Mouse (Mus musculus) ZHBTc4 (cell line): ENCODE measurements around the gene Plekhg2.

Source experiments
- DNase-seq: peaks from one replicate; pipeline ENCODE4 v3.0.0-alpha.2; 2011; ENCODE audit warnings: low read depth, low spot score

The Plekhg2 gene

DNA sequence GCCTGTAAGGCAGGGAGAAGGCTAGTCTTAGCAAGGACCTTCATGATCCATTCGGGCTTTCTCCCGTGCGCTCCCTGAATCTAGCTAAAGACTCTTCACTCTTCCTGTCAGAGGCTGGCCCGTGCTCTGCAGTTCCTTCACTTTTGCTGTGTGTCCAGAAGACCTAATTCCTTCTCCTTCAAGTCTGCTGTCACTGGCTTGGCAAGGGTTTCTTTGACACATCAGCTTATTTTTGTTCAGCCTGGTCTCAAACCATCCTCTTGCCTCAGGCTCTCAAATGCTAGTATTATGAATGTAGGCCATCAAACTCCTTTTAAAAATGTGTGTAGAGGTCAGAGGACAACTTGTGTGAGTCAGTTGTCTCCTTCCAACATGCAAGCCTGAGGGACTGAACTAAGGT is 11.2 kb upstream of the Plekhg2 start:
- no peak for DNase-seq

DNA sequence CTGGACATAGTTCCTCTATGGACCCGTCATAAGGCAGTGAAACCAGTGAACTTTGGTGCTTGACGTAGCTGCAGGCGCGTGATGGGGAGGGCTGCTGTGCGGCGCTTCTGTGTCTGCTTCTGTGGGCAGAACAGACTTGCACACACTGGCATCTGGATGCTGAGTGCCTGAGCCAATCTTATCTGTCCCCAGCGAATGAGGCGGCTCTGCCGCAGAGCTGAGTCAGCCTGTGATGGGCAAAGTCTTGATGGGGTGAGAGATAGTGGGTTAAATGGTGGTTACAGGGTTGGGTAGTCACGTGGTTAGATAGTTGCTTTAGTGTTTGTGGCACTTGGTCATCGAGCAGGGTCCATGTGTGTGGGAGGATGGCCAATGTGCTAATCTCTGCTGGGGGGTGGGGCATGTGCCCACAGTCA is 10.6 kb upstream of the Plekhg2 start:
- no peak for DNase-seq

DNA sequence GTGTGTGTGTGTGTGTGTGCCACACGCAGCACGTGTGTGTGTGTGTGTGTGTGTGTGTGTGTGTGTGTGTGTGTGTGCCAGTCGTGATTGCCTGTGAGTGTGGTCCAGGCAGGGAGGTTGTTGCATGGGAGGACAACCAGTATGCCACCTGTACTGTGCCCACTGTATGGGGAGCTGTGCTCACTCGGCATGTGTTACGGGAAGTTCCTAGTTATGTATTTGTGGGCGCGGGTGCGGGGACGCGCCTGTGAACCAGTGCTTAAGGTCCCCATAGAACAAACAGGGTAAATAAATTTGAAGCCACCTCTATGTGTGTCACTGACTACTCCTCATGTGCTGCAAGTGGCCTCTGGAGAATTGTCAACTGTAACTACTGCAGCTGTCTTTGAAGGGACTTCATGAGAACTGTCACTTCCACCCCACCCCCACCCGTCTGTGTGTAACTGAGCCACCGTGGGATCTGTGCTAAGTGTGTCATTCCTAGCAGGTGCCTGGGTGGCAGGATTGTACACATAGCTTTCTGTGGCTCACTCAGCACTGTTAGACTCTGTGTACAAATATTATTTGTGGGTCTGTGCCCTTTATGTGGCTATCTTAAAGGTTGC is 10.1 kb upstream of the Plekhg2 start:
- DNase-seq, result no peak

DNA sequence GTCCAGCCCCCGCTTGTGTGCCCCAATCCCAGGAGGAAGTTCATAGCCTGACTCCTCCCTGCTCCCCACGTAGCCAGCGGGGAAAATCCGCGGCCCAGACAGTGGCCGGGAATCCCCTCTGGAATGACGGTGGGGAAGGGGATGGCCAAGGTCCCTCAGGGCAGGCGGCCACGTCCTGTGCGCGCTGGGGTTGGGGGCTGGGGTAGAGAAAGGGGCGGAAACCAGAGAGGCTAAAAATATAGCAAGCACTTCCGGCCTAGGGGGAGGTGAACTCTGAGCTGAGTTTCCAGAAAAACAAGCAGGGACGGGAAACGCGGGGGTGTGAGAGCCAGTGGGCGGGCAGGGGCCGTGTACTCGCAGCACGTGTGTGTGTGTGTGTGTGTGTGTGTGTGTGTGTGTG is 9.5 kb upstream of the Plekhg2 start:
- DNase-seq, result peak; percentile 69

DNA sequence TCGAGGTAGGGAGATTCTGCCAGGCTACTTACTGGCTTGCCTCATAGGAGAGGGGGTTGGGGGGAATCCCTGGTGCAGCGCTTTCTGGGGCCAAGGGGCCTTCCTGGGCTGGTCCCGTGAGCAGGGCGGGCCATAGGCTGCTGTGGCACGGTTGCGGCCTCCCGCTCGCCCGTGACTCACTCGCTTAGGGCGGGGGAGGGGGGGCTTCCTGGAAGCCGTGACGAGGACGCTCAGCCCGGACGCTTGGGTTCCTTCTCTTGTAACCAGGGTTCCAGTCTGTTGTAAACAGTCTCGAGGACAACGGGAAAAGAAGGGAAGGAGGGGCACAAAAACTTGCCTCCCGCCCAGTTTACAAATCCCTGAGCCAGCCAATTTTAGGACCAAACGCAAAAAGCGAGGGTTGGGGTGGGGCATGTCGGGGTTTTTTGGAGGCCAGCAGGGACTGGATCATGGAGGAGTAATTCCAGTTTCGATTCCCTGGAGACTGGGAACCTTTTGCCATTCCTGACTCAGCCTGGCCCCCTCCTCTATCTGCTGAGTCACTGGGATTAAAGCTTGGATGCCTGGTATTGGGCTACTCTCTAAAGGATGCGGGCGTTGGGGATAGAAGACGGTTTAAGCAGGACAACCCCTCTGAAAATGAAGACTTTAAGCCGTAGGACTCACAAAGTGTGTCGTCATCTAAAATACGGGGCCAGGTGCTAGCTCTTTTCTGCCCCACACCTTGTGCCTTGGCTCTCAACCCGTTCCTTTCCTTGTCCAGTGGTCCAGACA is 8.8 kb upstream of the Plekhg2 start:
- DNase-seq, result peak; percentile 85

DNA sequence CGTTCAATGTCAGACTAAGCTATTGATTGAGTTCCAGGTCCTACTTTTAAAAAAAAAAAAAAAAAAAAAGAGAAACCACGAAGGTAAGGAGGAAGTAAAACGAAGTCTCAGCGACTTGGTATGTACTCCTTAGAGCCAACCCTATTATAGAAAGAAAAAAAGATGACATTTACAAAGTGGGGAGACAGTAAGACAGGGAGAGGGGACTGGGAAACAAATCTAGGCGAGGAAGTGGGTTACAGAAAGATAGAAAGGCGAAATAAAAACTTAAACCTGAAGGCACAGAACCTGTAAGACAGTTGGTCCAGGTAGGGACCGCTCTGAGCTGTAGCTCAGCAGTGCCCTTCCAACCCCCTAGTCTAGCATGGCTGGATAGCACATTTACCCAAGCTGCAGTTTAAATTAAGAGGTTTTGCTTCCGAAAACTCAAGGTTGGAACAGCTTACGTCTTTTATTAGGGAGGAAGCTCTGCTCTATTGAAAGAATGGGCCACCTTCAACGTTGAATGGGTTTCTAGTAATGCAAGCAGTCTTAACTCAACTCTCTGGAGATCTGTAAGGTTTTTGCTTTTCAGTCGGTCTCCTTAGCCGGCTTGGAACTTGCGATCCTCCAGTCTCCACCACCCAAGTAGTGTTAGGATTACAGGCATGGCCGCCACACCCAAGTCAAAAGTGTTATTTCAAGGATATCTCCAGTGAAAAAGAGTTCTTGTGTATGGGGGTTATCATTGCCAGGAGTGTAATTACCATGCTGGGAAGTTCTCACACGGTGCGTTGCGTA is 8.0 kb upstream of the Plekhg2 start, which contains the start of gene Zfp36:
Gene Zfp36, minus strand, starts transcription at position 17 of the 780 bp plus-strand sequence.
- DNase-seq, result no peak

DNA sequence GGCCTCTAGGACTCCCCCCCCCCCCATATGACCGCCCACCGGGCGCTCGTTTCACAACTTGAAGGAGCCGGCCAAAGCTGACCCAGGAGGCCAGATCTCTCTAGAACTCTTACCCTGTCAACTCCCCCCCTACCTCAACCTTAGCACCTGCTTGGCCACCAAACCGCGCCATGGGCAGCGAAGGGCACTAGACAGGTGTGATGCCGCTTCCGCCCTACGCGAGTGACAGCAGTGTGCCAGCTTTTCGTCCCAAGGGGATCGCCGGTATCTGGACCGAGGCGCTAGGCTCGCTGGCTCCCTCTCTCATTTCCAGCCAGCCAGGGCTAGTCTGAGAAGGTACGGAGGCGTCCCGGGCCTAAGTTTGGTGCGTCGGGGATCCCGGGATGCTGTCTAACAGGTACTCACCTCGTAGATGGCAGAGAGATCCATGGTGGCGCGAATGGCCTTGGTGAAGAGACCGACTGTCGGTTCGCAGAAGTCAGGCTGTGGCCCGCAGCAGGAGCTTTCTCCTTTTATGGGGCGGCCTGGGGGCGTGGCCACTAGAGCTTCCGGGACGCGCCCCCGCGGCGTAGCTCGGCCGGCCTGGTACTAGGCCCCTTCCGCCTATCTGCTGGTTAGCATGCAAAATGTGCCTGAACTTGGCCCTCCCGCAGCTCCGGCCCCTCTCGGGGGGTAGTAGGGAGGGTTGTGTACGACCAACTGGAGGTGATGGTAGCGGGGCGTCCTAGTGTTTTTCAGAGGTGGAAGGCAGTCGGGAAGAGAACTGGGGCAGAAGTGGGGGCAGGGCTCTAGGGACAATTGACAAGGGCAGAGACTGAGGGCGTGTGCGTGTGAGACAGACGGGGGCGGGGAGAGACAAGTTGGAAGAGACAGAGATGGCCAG is 6.6 kb upstream of the Plekhg2 start:
- DNase-seq, result peak; percentile 97

DNA sequence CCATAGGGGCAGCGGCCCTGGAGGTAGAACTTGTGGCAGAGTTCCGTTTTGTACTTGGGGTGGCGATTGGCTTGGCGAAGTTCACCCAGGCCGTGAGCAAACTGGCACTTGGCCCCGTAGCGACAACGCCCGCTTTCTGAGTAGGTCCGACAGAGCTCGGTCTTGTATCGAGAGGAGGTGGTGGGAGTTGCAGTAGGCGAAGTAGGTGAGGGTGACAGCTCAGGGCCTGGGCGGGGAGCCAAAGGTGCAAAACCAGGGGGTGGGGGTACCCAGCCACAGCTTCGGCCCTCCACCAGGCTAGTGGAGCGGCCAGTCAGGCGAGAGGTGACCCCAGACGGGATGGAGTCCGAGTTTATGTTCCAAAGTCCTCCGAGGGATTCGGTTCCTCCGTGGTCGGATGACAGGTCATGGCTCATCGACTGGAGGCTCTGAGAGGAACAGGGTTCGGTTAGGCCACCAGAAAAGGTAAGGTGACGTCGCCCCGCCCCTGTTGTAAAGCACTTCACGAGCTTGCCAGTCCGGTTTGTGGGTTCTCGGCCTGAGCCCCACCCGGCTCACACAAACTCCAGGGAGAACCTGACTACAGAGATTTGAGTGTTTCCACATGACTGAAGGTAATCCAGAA is 5.8 kb upstream of the Plekhg2 start:
- DNase-seq, result no peak

DNA sequence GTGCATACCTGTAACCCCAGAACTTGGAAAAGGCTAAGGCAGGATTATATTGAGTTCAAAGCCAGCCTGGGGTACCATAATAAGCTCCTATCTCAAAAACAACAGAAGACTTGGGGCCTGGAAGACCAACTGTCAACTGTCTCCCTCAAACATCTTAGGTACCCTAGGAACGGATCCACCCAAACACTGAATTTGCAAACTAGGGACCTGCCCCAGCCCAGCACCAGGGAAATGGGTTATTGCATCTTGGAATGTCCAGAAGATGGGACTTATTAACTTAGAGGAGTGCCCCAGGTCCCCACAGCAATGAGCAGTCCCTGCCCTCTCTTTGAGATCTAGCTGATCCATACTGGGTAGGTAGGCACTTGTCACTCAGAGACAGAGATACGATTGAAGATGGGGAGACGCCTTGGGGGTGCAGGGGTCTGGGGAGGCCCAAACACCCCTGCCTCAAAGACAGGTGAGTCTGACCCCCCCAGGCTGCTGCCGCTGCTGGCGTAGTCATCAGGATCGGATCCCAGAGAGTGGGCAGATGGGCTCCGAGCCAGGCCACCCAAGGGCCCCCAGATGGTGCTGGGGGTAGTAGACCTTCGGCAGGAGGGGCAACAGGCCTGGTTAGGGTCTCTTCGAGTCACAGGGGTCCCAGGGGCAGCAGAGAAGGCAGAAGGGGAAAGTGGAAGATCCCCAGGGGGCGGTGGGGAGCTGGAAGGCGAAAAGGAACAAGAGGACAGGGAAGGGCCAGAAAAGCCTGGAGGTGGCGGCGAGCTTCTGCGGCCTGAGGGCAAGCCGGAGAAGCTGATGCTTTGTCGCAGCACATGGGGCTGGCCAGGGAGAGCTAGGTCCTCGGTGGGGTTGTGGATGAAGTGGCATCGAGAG is 5.0 kb upstream of the Plekhg2 start:
- no peak for DNase-seq

DNA sequence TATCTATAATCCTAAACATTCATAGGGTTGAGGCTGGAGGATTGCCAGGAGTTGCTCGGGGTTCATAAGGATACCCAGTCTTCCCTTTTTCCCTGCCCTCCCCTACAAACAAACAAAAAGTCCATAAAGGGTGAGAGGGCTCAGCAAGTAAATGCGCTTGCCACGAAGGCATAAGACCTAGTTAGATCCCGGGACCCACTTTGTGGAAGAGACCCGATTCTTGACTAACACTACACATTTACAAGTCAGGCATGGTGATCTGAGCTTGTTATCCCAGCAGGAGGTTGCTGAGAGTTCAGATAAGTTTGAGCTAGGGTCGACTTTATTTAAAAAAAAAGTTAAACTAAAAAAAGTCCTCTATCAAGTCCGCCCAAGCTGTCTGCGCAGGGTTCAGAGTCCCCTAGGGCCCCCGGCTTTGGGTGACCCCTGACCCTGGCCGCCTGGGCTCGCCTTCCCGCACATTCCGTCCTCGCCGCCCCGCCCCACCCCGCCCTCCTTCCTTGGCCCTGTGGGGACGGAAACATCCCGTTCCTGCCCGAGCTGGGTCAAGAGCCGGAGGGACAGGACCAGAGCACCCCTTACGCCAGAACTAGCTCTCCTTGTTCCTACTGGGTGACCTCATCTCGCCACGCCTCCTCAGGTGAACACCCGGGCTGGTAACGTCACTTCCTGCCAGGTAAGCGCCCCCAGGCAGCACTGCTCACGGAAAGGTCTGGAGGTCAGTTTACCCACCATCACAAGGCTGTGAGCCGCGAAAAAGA is 3.8 kb upstream of the Plekhg2 start:
- peak; percentile 56 for DNase-seq

DNA sequence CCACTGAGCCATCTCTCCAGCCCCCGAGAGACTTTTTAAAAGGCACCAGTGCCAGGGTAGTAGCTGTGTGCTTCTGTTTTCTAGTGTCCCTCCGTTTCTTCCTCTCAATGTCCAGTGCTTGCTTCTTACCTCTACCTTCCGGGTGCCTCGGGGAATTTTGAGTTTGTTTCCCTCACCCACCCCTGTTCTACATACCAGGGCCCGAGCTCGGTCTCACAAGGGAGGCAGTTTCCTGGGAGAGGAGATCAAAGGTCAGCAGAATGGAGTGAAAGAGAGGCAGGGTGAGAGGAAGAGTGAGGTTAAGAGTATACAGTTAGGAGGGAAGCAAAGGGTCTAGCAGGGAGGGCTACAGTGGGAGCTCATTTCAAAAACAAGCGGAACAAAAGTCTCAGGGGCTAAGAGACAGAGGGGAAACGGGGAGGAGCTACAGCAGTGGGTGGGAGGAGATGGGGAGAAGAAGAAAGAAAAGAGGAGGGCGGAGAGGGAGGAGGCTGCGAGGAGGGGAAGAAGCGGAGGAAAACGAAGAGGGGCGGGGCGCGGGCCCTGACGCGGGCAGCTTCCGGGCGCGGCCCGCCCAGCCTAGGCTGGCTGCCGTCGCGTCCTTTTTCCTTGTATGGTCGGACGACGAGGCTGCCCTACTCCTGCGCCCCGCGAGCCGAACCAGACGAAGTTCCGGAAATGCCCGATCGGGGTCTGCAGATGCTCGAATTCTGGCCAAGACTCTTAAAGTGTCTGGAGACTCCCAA is 3.0 kb upstream of the Plekhg2 start:
- peak; percentile 93 for DNase-seq

DNA sequence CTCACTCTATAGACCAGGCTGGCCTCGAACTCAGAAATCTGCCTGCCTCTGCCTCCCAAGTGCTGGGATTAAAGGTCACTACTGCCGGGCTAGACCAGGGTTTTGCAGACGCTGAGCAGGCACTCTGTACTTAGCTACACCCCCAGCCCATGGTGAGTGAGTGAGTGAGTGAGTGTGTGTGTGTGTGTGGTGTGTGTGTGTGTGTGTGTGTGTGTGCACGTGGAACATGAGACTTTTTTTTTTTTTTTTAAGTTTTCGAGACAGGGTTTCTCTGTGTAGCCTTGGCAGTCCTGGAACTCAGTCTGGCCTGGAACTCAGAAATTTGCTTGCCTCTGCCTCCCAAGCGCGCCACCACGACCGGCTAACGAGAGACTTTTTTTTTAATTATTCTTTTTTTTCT is 2.2 kb upstream of the Plekhg2 start:
- no peak for DNase-seq

DNA sequence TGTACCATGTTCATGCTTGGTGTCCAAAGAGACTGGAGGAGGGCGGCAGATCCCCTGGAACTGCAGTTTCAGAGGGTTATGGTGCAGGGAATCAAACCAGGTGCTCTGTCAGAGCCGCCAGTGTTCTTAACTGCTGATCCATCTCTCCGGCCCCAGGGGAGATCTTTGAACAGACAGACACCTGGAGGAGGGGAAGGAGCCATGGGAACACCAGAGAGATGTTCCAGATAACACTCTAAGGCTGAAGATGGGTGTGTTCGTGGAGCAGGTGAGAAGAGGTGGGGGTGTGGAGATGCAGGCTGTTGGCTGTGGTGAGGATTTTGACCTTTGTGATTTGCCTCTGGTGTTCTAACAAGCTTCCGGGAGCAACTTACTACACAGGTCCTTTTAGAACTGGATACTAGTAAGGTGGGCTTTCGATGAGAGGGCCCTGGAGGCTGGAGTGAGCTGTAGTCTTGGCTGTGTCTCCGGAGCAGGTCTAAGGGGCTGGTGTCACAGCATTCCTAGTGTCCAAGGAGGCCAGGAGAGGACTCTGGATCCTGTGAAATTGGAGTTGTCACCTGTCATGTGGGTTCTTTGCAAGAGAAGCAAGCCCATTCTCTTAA is 1.6 kb upstream of the Plekhg2 start:
- DNase-seq, result no peak

DNA sequence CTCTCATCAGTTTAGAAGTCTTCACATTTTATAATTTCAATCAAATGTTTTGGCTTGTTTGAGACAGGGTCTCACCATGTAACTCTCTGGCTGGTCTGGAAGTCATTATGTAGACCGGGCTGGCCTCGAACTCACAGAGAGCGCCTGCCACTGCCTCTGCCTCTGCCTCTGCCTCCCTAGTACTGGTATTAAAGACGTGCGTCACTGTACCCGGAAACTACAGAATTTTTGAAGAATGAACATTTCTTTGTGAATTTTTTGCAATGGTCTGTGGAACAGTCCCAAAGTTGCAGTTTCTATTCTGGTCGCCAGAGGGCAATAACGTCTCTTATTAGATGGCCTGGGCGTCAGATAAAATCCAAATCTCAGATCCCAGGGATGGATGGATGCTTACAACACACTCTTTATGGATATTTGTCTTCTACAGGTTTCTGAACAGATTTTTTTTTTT is 757 bp upstream of the Plekhg2 start:
- peak; percentile 90 for DNase-seq

DNA sequence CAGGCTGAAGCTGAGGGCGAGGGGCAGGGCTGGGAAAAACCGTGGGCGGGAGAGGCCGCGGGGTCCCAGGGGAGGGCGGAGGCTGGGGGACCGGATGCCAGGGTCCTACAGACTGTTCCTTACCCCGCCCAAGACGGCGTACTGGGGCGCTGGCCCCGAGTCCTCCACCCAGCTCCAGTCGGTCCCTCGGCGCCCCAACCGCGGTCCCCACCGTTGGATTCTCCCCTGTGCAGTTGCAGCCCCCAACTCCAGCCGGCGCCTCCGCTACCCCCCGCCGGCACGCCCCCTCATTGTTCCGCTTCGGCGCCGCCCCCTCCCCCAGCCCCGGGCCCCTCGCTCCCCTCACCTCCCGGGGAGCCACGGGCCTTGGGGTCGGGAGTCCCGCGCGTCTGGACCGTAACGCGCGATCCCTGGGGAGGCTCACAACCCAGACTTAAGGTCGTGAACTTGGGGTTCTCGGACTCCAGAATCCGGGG is 847 bp downstream of the Plekhg2 start:
- DNase-seq, result peak; percentile 21

DNA sequence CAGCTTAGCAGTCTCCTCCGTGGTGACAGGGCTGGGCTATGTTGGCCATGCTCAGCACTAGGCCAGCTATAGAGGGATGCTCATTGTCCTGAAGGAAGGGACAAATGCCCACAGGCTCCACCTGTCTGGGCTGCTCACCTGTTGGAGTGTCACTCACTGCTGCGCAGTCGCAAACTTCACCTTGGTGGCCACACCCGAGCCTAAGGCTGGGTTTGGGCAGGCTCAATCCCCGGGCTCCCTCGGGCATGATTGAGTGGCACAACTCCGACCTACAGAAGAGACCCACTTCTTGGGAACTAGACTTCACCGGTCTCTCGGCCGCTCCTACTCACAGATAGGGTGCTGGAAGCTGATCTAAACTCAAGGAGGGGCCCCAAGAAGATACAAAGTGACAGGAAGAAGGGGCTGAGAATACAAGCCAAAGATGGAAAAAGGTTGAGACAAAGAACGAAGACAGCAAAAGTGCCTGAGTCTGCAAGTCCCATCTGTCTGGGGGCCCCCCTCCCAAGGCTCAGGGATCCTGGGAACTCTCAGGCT is 1.4 kb downstream of the Plekhg2 start:
- no peak for DNase-seq

DNA sequence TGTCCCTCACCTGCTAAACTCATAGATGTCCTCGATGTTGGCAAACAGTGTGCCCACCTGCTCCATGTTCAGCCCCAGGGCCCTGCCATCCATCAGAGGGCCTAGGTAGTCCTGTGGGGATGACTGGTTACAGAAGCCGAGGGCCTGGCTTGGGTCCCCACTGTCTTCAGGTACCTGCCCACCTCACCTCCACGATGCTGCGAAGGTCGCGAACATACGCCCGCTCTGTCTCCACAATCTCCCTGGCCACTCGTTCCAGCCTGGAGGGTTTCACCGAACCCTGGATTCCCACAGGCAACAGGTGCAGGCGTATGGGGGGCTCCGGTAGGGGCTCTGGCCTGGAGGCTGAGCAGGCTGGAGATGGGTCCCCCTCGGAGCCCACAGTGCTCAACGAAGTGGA is 2.3 kb downstream of the Plekhg2 start:
- no peak for DNase-seq
